Mouse (Mus musculus) heart, postnatal 0 days (tissue): Measurements from ENCODE around the gene Mettl7a3.

Source experiments
- CTCF ChIP-seq: IDR thresholded peaks from 2 replicates; pipeline ENCODE4 v1.5.1; 2016; ENCODE audit warnings: antibody characterized with exemption, control low read depth, low read depth
- EP300 ChIP-seq: IDR thresholded peaks from 2 replicates; pipeline ENCODE4 v1.6.1; 2016; ENCODE audit warnings: antibody characterized with exemption, low read depth

- TF ChIP-seq CTCF: no peak
- no peak for TF ChIP-seq EP300
These were observed 42.4 kb upstream of the Mettl7a3 start for GRCm38 (mm10) chr15:100292326-100292725.
